Mouse (Mus musculus) thymus, adult 2 months (tissue): ENCODE measurements around the gene Polr3gl.

ENCODE experiments used
- CTCF ChIP-seq: fragments of 200-500 bp; IDR thresholded peaks from 2 replicates; pipeline ENCODE4 v1.5.1; 2012; ENCODE audit warnings: mild to moderate bottlenecking, control low read depth, low read length, moderate library complexity, borderline replicate concordance; ENCODE audit not compliant: control insufficient read depth, poor library complexity, insufficient read depth; ENCODE audit errors: extremely low read depth
- POLR2A ChIP-seq: fragments of 200-500 bp; IDR thresholded peaks from 2 replicates; pipeline ENCODE4 v1.6.1; 2012; ENCODE audit warnings: mild to moderate bottlenecking, low read length, control low read depth, moderate library complexity; ENCODE audit not compliant: control insufficient read depth, poor library complexity, insufficient read depth; ENCODE audit errors: extremely low read depth

DNA sequence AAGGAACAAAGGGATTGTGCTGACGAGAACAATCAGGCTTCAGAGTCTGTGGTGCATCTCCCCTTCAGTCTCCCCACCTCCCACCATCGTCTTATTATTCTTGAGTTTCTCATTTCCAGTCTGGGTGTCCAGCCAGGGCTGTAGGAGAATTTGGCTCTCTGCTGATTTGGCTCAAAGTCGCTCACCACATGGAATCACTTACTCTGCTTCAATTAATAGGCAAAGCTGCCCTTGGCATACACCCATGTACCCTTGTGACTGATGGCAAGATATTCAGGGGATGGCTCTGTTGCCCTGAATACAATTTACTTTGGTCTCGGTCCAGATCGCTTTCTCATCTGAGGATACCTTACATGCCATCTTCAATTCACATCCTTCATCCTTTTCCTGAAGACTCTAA is 9.3 kb upstream of the Polr3gl start:
- TF ChIP-seq POLR2A: no peak
- TF ChIP-seq CTCF: no peak
